Mouse (Mus musculus): ENCODE measurements around the gene Necab3. TPM values are rescaled to one million over a fixed set of nuclear protein-coding genes. Genes with fewer than 3 reads are reported as not detected.

Necab3 gene
- polyA plus RNA-seq, 1 experiment from 2014 or later: 1.2 TPM

DNA sequence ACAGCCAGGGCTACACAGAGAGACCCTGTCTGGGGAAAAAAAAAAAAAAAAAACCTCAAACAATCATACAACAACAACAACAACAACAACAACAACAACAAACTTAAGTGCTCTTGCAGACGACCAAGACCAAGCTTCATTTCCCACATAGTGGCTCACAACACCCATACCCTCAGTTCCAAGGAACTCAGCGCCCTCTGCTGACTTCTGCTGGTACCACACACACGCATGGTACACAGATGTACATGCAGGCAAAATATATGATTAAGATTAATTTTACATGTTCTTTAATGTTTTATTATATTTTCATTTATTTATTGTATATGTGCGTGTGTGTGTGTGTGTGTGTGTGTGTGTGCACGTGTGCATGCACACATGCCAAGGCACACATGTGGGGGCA lies 27.7 kb upstream of the Necab3 start:
- Histone ChIP-seq H3K9ac (no peak overlapping the region), H3K36me3 (peaks cover 7% of the 10 kb centered on the region), H3K4me2 (replicated peaks) (no peak overlapping the region), H3K9me3 (no peaks in the 10 kb centered on the region), H3K27me3 (replicated peaks) (no peaks in the 10 kb centered on the region), H3K27ac (no peak overlapping the region), H3K4me3 (replicated peaks) (no peak overlapping the region), H3K4me1 (replicated peaks) (no peaks in the 10 kb centered on the region)
- WGBS: 76% methylated on average over 5 of the region's 5 CpGs
- no peak for ATAC-seq

DNA sequence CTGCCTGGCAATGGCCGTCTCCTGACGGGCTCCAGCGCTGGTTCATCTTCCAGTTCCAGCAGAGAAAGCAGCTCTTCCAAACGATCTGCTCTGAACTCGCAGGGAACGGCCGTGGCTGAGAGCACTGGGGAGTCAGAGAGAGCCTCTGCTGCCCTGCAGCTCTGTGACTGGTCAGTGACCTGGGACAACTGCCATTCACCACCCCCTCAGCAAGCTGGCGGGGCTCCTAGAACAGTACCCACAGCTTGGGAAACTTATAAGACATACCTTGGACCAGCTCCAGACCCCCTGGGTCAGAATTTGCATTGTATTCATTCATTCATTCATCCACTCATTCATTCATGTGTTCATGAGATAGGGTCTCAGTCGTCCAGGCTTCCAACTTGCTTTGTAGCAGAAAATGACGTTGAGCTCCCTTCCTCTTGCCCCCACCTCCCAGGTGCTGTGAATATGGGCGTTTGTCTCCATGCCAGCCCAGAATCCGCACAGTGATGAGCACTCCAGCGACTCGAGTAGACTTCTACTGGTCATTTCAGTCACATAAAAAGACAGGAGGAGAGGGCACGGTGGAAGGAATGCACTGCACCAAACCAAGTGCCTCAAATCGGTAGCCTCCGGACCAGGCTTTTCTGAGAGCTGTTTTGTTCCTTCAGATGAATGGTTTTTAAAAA lies 26.4 kb upstream of the Necab3 start:
- no peak for ATAC-seq
- no peaks in the 10 kb centered on the region for H3K4me1 ChIP-seq (replicated peaks)
- no peak overlapping the region for H3K4me3 ChIP-seq (replicated peaks)
- H3K4me2 ChIP-seq (replicated peaks): no peak overlapping the region
- no peaks in the 10 kb centered on the region for H3K9me3 ChIP-seq
- H3K27ac ChIP-seq: no peak overlapping the region
- H3K9ac ChIP-seq: no peak overlapping the region
- H3K27me3 ChIP-seq (replicated peaks): no peaks in the 10 kb centered on the region
- H3K36me3 ChIP-seq: peaks cover 7% of the 10 kb centered on the region
- 71% methylated on average over 17 of the region's 17 CpGs for WGBS

GRCm38 (mm10) chr2:154583906-154584872 lies 25.5 kb upstream of the Necab3 start:
- H3K4me3 ChIP-seq (replicated peaks): no peak overlapping the region
- peaks cover 7% of the 10 kb centered on the region for H3K36me3 ChIP-seq
- no peak overlapping the region for H3K27ac ChIP-seq
- no peaks in the 10 kb centered on the region for H3K27me3 ChIP-seq (replicated peaks)
- no peak overlapping the region for H3K9ac ChIP-seq
- H3K4me2 ChIP-seq (replicated peaks): no peak overlapping the region
- no peaks in the 10 kb centered on the region for H3K9me3 ChIP-seq
- ATAC-seq: peak; percentile 59
- no peaks in the 10 kb centered on the region for H3K4me1 ChIP-seq (replicated peaks)
- WGBS: 58% methylated on average over 15 of the region's 15 CpGs

- no peak overlapping the region for H3K9ac ChIP-seq
- H3K36me3 ChIP-seq: no peaks in the 10 kb centered on the region
- 92% methylated on average over 1 of the region's 1 CpGs for WGBS
- H3K9me3 ChIP-seq: no peaks in the 10 kb centered on the region
- no peaks in the 10 kb centered on the region for H3K27me3 ChIP-seq (replicated peaks)
- no peak overlapping the region for H3K4me3 ChIP-seq (replicated peaks)
- no peaks in the 10 kb centered on the region for H3K4me1 ChIP-seq (replicated peaks)
- no peak overlapping the region for H3K27ac ChIP-seq
- ATAC-seq: no peak
- H3K4me2 ChIP-seq (replicated peaks): no peak overlapping the region
Measured at GRCm38 (mm10) chr2:154581421-154581820, 22.7 kb upstream of the Necab3 start.

GRCm38 (mm10) chr2:154580586-154580985 lies 21.9 kb upstream of the Necab3 start:
- H3K4me1 ChIP-seq (replicated peaks): no peaks in the 10 kb centered on the region
- H3K36me3 ChIP-seq: no peaks in the 10 kb centered on the region
- H3K9ac ChIP-seq: no peak overlapping the region
- no peak overlapping the region for H3K4me3 ChIP-seq (replicated peaks)
- H3K4me2 ChIP-seq (replicated peaks): no peak overlapping the region
- 66% methylated on average over 8 of the region's 8 CpGs for WGBS
- no peak for ATAC-seq
- H3K9me3 ChIP-seq: no peaks in the 10 kb centered on the region
- no peak overlapping the region for H3K27ac ChIP-seq
- H3K27me3 ChIP-seq (replicated peaks): no peaks in the 10 kb centered on the region

DNA sequence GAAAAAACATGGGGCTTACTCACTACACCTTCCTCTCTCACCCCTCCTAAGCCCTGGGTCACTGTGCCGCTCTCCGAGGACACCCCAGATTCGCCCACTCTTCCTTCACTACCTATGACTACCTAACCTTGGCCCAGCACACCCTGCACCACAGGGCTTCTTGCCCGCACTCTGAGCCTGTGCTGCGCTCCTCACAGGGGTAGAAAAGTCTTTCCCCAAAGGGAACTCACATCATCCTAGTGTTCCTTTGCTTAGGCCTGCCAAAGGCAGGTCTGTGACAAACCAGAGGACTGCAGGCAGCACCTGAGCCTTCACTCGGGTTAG lies 19.0 kb upstream of the Necab3 start:
- Histone ChIP-seq H3K27me3 (replicated peaks) (no peaks in the 10 kb centered on the region), H3K4me3 (replicated peaks) (no peak overlapping the region), H3K4me2 (replicated peaks) (no peak overlapping the region), H3K4me1 (replicated peaks) (no peaks in the 10 kb centered on the region), H3K9me3 (no peaks in the 10 kb centered on the region), H3K9ac (no peak overlapping the region), H3K27ac (no peak overlapping the region), H3K36me3 (no peaks in the 10 kb centered on the region)
- no peak for ATAC-seq
- 94% methylated on average over 6 of the region's 6 CpGs for WGBS

- Histone ChIP-seq H3K4me1 (replicated peaks) (no peaks in the 10 kb centered on the region), H3K9ac (no peak overlapping the region), H3K4me2 (replicated peaks) (no peak overlapping the region), H3K27me3 (replicated peaks) (no peaks in the 10 kb centered on the region), H3K36me3 (no peaks in the 10 kb centered on the region), H3K27ac (no peak overlapping the region), H3K9me3 (no peaks in the 10 kb centered on the region), H3K4me3 (replicated peaks) (no peak overlapping the region)
- whole genome bisulfite sequencing: 59% methylated on average over 12 of the region's 12 CpGs
- ATAC-seq: no peak
Measured at GRCm38 (mm10) chr2:154576876-154577743, 18.4 kb upstream of the Necab3 start.

DNA sequence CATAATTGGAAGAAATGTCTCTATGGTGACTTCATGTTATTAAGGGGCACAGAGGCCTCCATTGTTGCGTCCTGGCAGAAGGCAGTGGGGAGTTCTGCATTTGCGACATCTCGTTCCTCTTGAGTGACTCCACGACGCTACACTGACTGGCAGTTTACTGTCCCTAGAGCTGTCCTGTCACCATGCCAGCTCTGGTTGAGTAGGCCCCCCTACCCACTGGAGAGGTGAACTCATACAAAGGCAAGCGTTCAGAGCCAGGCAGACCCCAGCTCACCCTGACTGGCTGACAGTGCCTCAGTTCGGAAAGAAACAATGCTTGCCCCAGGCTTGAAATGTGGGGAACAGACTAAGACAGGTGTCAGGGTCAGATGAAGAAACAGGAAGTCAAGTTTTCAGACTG lies 15.6 kb upstream of the Necab3 start:
- H3K27ac ChIP-seq: no peak overlapping the region
- H3K4me1 ChIP-seq (replicated peaks): peaks cover 9% of the 10 kb centered on the region
- no peak overlapping the region for H3K4me2 ChIP-seq (replicated peaks)
- H3K27me3 ChIP-seq (replicated peaks): no peaks in the 10 kb centered on the region
- WGBS: 73% methylated on average over 7 of the region's 7 CpGs
- H3K4me3 ChIP-seq (replicated peaks): no peak overlapping the region
- no peaks in the 10 kb centered on the region for H3K9me3 ChIP-seq
- ATAC-seq: no peak
- H3K9ac ChIP-seq: no peak overlapping the region
- no peaks in the 10 kb centered on the region for H3K36me3 ChIP-seq

- H3K4me2 ChIP-seq (replicated peaks): no peak overlapping the region
- H3K36me3 ChIP-seq: no peaks in the 10 kb centered on the region
- H3K9ac ChIP-seq: no peak overlapping the region
- H3K4me1 ChIP-seq (replicated peaks): peaks cover 18% of the 10 kb centered on the region
- no peaks in the 10 kb centered on the region for H3K9me3 ChIP-seq
- ATAC-seq: no peak
- 74% methylated on average over 3 of the region's 3 CpGs for WGBS
- H3K27ac ChIP-seq: no peak overlapping the region
- no peak overlapping the region for H3K4me3 ChIP-seq (replicated peaks)
- H3K27me3 ChIP-seq (replicated peaks): no peaks in the 10 kb centered on the region
Measured at GRCm38 (mm10) chr2:154572996-154573395, 14.3 kb upstream of the Necab3 start.

- H3K27ac ChIP-seq: no peak overlapping the region
- no peak overlapping the region for H3K4me2 ChIP-seq (replicated peaks)
- no peaks in the 10 kb centered on the region for H3K9me3 ChIP-seq
- 54% methylated on average over 8 of the region's 8 CpGs for WGBS
- no peak overlapping the region for H3K4me3 ChIP-seq (replicated peaks)
- no peaks in the 10 kb centered on the region for H3K27me3 ChIP-seq (replicated peaks)
- H3K9ac ChIP-seq: no peak overlapping the region
- no peak for ATAC-seq
- peaks cover 26% of the 10 kb centered on the region for H3K4me1 ChIP-seq (replicated peaks)
- no peaks in the 10 kb centered on the region for H3K36me3 ChIP-seq
Measured at GRCm38 (mm10) chr2:154571976-154572375, 13.3 kb upstream of the Necab3 start.

- WGBS: 80% methylated on average over 4 of the region's 4 CpGs
- H3K4me3 ChIP-seq (replicated peaks): no peak overlapping the region
Measured at GRCm38 (mm10) chr2:154571266-154571665, 12.6 kb upstream of the Necab3 start.

GRCm38 (mm10) chr2:154570666-154571065 lies 12.0 kb upstream of the Necab3 start:
- no peaks in the 10 kb centered on the region for H3K9me3 ChIP-seq

More at GRCm38 (mm10) chr2:154571266-154571665, 12.6 kb upstream of the Necab3 start:
- H3K4me1 ChIP-seq (replicated peaks): peaks cover 33% of the 10 kb centered on the region
- H3K27me3 ChIP-seq (replicated peaks): no peaks in the 10 kb centered on the region
- H3K27ac ChIP-seq: 0 out of 2 replicates have a peak overlapping the region, but pooled peaks have one; percentile 1
- H3K36me3 ChIP-seq: no peaks in the 10 kb centered on the region
- no peak for ATAC-seq
- no peaks in the 10 kb centered on the region for H3K9me3 ChIP-seq
- H3K4me2 ChIP-seq (replicated peaks): no peak overlapping the region
- no peak overlapping the region for H3K9ac ChIP-seq

More at GRCm38 (mm10) chr2:154570666-154571065, 12.0 kb upstream of the Necab3 start:
- Histone ChIP-seq H3K27me3 (replicated peaks) (no peaks in the 10 kb centered on the region), H3K9ac (no peak overlapping the region), H3K4me2 (replicated peaks) (peak overlapping the region; percentile 63), H3K4me3 (replicated peaks) (no peak overlapping the region), H3K36me3 (no peaks in the 10 kb centered on the region), H3K27ac (peak overlapping the region; percentile 64), H3K4me1 (replicated peaks) (peaks cover 39% of the 10 kb centered on the region)
- ATAC-seq: no peak
- WGBS: 56% methylated on average over 4 of the region's 4 CpGs

Data from intestine, embryonic 15.5 days (tissue).